Mouse (Mus musculus) left cerebral cortex, postnatal 10 days (tissue): ENCODE data around the gene Wasf3. TPM values are rescaled to one million over a fixed set of nuclear protein-coding genes. Genes with fewer than 3 reads are reported as not detected.
A peak's percentile ranks its signal among the peaks of the same experiment; 100 is the strongest.

Source experiments
- DNase-seq, 2 experiments: peaks; one replicate each; pipeline ENCODE4 v3.0.0; 2021 to 2022; ENCODE audit warnings: low spot score in 2 of 2, mixed read lengths in 1 of 2; ENCODE audit errors: extremely low spot score in 1 of 2
- intact Hi-C: fragments of 180-260 bp; cut with DNase I; formaldehyde crosslinking; loops from one replicate; pipeline ENCODE4 v1.15.1; 2025
- total RNA-seq, 2 experiments: library from RNA; stranded (reverse); gene quantifications; 2 replicates each; pipeline ENCODE4 v1.2.3; 2021

Wasf3 gene
- 10 to 100 TPM; 72.6 to 78.6 TPM for total RNA-seq

DNA sequence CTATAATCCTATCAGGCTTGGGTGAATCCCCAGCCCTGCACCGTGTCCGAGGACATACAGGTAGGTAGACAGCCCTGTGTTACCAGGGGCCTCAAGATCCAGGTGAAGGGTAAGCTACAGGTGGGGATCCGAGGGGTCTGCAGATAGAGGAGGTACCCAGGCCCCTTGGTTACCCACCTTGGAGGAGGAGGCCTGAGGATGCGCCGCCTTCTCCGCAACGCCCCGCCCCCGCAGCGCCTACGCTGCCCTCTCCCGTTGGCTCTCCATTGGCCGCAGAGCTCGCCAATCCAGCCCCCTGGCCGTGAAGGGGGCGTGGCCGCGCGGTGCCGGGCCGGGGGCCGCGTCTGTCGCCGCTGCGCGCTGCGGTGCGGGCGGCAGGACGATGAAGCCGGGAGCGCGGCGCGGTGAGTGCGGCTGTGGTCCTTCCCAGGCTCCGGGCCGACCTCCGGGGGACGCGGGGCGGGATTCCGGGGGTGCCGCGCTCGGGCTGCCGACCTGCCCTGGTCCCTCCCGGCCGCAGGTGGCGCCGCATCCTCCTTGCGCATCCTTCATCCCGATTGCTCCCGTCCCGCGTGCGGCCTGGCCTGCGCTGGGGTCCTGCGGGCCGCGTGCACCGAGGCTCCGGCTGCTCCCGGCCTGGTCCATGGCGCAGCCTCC, at the start of gene Wasf3:
TSS of gene Wasf3 (plus strand) at position 51 of the 657 bp plus-strand sequence.
- intact Hi-C loops, result loop anchor here (5.0 kb wide), 1 partner anchor 48 kb away; no protein-coding TSS in a partner anchor
- peak; percentile 81 to 94 for DNase-seq

DNA sequence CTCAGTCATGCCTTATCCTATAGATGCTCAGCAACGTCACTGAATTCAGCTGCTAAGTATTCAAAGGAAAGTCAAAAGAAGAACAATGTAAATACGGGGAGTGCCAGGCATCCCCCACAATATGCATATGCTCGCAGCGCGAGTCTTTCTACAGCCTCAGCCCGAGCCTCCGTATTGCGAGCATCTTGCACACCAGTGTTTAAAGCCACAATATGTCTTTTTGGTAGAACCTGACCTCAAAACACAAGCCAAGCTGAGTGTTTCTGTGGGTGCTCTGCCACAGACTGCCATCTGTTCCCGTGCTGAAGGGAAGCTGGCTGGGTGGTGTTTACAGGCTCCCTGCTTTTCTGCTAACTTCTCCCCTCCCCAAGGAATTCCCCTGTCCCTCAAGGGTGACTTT, 46.7 kb upstream of the Wasf3 start:
- intact Hi-C loops, result loop anchor here (5.0 to 10.0 kb wide), 2 partner anchors 44 to 77 kb away; partner anchors contain the start of gene Wasf3

DNA sequence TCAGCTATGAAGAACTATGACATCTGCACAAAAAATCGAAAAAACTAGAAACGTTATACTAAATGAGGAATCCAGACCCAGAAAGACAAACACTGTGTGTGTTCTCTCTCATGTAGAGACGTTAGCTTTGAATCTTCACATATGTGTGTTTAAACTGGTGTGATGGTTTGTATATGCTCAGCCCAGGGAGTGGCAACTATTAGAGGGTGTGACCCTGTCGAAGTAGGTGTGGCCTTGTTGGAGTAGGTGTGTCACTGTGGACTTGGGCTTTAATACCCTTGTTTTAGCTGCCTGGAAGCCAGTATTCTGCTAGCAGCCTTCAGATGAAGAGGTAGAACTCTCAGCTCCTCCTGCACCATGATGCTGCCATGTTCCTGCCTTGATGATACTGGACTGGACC, 44.7 kb upstream of the Wasf3 start:
- no peak for DNase-seq
- intact Hi-C loops, result no loop called here

More for the DNA sequence above, 46.7 kb upstream of the Wasf3 start:
- DNase-seq, result peak; percentile 36 to 56

DNA sequence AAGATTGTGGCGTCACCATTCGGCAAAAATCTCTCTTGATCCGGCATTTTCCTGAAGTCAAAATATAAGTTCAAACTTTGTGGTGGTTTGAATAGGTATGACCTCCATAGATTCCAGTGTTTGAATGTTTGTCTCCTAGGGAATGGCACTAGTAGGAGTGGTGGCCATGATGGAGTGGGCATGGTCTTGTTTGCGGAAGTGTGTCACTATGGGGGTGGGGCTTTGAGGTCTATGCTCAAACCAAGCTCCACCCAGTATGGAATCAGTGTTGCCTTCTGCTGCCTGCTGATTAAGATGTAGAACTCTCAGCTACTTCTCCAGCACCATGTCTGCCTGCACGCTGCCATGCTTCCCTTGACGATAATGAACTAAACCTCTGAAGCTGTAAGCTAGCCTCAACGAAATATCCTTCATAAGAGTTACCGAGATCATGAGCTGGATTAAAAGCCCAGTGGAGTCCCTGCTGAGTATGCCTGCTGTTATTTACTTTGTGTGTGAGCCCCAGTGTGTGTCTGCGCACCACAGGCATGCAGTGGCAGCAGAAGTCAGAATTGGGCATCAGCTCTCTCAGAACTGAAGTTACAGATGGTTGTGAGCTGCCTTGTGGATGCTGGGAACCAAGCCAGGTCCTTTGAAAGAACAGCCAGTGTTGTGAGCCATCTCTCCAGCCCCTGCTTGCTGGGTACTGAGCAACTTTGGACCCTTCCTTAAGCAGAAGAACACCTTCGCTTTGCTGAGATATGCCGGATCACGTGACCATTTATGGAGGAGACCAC, 39.7 kb upstream of the Wasf3 start:
- intact Hi-C loops, result no loop called here
- DNase-seq, result no peak

DNA sequence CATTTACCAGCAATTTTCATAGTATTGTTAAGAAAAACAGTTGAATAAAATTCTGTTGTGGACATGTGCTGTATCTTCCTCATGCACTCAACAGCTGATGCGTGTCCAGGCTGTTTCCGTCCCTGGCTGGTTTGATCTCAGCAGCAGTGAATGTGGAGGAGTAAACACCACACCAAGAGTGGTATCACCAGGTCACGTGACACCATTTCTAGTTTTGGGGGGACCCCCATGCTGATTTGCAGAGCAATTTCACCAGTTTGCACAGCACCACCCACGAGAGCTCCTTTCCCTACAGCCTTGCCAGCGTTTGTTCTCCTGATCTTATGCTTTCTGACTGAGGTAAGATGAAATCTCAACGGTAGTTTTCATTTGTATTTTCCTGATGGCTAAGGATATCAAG, 37.7 kb upstream of the Wasf3 start:
- intact Hi-C loops, result no loop called here
- no peak for DNase-seq

DNA sequence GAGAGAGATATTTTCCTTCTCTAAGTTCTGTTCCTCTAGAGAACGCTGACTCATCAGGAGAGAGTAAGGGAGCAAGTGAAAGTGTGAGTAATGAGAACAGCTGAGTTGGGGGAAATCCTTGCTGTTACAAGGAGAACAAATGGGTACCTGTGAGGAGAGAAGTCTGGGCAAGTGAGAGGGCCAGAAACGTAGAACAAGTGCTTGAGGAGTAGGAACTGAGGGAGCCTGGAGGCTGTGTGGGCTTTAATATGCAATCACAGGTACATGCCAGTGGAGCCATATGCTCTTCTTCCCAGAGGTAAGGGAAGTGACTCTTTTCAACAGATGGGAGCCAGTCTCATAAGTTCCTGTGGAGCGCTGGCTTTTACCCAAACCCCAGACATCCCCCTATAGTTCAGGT, 35.6 kb upstream of the Wasf3 start:
- intact Hi-C loops, result no loop called here

DNA sequence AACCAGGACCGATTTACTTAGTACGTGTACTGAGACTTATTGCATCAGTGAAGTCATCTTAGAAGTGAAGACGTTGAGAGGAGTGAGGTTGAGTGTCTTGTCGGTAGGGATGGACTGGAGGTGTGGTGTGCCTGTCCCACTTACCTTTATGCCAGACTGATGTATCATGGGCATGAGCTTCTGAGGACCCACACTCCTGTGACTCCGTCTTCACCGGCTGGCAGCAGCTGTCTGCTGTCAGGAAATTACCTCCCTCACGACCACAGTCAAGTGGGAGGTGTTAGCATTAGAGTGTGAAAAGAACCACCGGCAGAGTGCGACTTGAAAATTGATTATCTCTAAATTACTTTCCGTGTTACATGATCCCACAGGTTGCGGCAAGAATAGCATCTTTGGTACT, 34.0 kb upstream of the Wasf3 start:
- no peak for DNase-seq
- intact Hi-C loops, result no loop called here

More for the DNA sequence above, 35.6 kb upstream of the Wasf3 start:
- no peak for DNase-seq

DNA sequence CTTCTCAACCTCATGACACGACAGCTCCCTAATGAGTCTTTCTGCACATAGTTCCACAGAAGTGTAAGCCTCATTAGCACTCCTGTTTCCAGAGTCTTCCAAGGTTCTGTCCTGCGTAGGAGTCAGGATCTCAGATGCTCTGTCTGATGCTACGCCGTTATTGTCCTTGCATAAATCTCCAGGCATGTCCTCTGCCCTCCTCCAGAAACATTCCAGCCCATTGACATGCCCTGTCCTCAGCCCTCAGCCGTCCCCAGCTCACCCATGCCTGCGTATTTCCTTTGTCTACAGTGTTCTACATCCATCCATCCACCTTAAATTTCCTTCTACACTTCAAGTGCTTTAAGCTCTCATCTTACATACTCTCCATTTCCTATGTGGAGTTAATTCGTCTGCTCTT, 32.8 kb upstream of the Wasf3 start:
- DNase-seq, result no peak
- intact Hi-C loops, result no loop called here

DNA sequence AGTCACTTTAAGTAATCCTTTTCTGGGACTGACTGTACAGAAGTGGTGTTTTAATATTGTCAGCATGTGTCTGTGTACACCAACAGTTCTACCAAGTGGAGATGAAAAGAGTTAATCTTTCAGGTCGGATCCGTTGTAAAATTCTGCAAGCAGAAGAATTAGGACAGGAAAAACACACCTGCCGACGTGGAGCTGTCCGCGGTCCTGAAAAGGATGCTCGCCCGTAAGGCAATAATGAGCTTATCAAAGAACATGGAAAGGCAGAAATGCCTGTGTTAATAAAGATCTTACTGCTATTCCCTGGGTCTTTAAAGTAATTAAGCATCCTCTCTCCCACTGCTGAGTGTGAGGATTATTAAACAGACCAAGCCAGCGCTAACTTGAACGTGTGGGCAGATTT, 24.4 kb upstream of the Wasf3 start:
- intact Hi-C loops, result no loop called here
- DNase-seq, result no peak

DNA sequence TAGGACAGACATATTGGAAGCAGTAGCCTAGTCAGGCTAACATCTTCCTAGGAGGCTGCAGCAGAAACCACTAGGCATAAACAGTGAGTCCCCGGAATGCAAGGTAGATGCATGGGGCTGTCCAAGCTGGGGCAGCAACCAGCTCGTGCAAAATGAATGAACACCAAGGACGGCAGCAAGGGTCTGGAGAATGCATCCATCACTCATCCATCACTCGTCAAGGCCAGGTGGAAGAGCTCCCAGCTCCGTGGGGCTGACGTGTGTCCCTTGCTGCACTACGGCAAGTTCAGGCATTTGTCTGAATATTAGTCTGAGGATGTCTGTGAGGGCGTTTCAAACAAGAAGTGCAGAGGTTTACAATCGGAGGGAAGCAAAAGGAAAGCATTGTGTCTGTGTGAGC, 22.1 kb upstream of the Wasf3 start:
- intact Hi-C loops, result no loop called here
- no peak for DNase-seq

DNA sequence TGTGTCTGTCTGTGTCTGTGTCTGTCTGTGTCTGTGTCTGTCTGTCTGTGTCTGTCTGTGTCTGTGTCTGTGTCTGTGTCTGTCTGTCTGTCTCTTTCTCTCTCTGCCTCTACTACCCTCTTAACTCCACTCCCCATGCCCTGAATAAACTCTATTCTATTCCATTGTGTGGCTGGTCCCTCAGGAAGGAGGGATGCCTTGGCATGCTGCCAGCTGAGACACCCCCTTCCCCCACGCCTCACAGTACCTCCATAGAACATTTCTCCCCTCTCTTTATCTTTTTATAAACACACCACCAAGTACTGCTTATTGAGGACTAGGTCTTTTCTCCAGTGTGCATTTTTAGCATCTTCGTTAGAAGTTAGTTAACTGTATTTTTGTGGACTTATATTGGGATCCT, 16.4 kb upstream of the Wasf3 start:
- intact Hi-C loops, result no loop called here
- DNase-seq, result peak; percentile 49 to 51

DNA sequence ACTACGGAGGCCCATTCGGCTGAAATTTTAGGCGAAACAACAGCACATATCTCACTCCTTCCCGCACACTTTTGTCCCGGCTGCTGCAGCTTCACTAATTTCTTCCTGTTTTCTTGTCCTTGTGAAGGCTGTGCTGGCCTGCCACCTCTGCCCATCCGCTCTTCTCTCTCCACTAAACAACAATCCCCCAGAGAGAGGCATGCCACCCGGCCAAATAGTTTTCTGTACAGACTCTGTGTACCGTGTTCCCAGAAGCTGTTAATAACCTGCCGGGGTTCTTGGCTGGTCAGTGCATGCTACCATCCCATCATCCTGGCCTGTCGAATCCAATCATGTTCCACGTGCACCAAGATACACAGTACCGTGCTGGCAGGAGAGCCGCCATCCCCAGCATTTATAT, 15.8 kb upstream of the Wasf3 start:
- no peak for DNase-seq
- intact Hi-C loops, result no loop called here

DNA sequence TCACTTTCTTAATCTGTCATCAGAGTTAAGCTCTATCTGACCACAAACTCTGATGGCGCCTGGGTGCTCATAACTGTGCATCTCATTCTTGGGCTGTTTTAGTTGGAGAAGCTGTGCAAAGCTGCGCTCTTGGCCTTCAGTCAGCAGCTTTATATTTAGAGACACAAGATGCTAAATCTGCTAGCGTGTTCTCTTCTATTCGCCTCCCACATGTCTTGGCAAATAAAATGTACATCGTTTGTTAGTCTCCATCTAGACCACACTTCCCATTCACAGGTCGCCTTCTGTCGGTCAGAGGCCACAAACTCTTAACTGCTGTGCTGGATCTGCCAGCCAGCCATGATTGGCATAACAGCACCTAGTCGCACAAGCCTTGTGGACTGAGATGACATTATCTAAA, 14.0 kb upstream of the Wasf3 start:
- DNase-seq, result peak in 1 of 2 experiments; percentile 64
- intact Hi-C loops, result no loop called here

DNA sequence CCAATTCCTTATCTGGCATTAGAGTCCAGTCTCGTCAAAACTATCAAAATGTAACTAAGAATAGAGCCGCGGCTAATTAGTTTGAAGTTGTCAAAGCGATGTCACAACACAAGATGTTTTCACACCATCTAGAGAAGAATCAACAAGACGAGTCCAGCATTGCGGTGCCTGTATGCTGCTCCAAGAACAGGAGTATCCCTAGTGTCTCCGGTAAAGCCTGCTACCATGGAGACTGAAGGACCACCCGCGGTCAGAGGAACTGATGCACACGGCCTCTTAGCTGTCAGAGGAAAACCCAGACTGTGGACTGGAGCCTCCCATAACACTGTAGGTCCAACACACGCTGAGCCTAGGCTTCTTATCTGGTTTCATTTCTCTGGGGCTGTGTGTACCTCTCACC, 11.5 kb upstream of the Wasf3 start:
- no peak for DNase-seq
- intact Hi-C loops, result no loop called here

DNA sequence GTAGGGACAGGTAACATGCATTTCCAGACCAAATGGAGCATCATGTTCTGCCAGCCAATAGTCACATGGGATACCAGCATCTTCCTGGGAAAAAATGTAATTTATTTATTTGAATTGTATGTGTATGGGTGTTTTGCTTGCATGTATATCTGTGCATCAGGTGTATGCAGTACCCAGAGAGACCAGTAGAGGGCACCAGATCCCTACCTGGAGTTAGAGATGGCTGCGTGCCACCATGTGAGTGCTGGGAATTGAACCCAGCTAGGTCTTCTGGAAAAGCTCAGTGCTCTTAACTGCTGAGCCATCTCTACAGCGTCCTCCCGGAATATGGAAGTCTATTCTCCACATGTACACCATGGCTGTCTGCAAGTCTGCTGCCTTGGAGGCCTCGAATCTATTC, 8.2 kb upstream of the Wasf3 start:
- intact Hi-C loops, result no loop called here
- DNase-seq, result no peak

DNA sequence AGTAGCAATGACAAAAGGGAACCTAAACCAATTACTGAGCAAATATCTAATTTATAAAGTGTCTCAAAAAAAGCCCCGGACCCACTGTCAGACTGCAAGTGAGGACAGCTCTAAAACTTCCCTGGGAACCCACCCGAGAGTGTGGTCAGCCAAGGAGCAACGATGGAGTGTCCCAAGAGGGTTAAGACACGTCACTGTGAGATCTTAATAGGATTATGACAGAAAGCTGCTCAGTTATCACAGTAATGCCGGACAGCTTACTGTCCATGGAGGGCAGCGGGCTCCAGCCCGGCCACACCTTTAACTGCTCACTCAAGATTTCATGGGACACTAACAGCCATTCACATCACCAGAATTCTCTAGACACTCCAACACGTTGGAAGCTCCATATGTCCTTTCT, 4.7 kb upstream of the Wasf3 start:
- DNase-seq, result no peak
- intact Hi-C loops, result loop anchor here (5.0 kb wide), 1 partner anchor 43 kb away; no protein-coding TSS in a partner anchor

DNA sequence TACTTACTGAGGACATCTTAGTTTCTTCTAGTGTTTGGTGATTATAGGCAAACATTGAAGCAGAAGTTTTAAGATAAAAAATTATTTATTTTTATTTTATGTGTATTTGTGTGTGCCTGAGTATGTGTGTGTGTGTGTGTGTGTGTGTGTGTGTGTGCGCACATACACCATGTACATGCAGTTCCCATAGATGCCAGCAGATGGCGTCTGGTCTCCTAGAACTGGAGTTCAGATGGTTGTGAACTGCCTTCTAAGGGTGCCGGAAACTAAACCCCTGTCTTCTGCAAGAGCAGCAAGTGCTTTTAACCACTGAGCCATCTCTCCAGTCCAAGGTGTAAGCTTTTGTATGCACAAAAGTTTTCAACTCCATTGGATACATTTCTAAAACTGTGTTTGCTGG, 2.5 kb upstream of the Wasf3 start:
- intact Hi-C loops, result loop anchor here (5.0 kb wide), 1 partner anchor 45 kb away; no protein-coding TSS in a partner anchor
- peak in 1 of 2 experiments; percentile 40 for DNase-seq

DNA sequence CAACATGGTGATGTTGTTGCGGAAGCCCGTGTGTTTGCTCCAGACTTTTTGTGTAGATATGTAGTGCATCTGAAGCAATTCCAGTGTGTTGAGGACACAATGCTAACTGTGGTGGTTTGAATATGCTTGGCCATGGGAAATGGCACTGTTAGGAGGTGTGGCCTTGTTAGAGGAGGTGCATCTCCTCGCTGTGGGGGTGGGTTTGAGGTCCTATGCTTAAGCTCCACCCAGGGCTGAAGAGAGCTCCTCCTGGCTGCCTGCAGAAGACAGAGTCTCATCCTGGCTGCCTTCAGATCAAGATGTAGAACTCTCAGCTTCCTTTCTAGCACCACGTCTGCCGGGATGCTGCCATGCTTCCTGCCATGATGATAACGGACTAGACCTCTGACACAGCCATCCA, 1.4 kb upstream of the Wasf3 start:
- intact Hi-C loops, result loop anchor here (5.0 kb wide), 1 partner anchor 46 kb away; no protein-coding TSS in a partner anchor
- DNase-seq, result no peak

DNA sequence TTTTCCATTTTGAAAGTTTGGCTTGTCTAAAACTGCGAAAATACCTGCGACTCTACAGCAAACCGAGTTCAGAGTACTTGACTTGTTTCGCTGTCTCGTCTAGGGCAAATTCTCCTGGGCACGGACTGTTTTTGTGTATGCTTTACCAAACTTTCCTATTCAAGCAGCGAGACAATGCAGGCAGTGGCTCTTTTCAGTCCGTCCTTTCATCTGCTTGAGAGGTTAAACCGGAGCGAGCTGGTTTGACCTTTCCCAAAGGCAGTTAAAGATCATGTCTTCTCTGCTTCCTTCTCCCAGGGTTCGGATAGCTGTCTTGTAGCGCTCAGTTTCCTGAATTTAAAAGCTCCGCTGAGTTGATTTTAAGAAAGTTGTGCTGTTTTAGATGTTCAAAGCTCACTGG, 1.2 kb downstream of the Wasf3 start:
- intact Hi-C loops, result no loop called here
- no peak for DNase-seq

DNA sequence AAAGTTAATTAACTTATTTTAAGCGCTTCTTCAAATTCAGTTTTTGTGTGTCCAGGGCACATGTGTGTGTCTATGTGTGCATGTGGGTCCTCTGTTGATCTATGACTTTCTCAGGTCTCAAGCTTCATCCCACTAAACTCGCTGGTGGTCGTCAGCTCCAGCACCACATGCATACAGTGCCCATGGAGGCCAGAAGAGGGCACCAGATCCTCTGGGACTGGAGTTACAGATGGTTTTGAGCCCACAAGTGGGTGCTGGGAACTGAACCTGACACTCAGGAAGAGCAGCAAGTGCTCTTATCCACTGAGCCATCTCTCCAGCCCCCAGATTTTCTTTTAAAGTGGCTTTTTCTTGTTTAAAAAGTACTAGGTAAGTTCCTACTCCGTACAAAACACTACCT, 2.1 kb downstream of the Wasf3 start:
- intact Hi-C loops, result no loop called here
- no peak for DNase-seq
